Mouse (Mus musculus): ENCODE measurements around the gene Veph1. TPM values are rescaled to one million over a fixed set of nuclear protein-coding genes. Genes with fewer than 3 reads are reported as not detected.

Veph1 gene
- polyA plus RNA-seq, 1 experiment = not detected

GRCm38 (mm10) chr3:66081363-66081736 lies 215.3 kb downstream of the Veph1 start:
- Histone ChIP-seq H3K4me3 (ENCODE audit: low read depth, low read length) (no peak overlapping the region), H3K36me3 (ENCODE audit: control insufficient read depth, insufficient read depth, low read length) (no peaks in the 10 kb centered on the region), H3K4me1 (ENCODE audit: control insufficient read depth, insufficient read depth, insufficient read length, low read length) (no peaks in the 10 kb centered on the region), H3K27ac (ENCODE audit: insufficient read depth, low read depth, low read length) (no peak overlapping the region), H3K27me3 (ENCODE audit: control insufficient read depth, insufficient read depth, low read length) (no peaks in the 10 kb centered on the region)
- 74% methylated on average over 3 of the region's 3 CpGs for WGBS
- TF ChIP-seq CTCF (IDR thresholded peaks at IDR 0.05; ENCODE audit: extremely low read depth, insufficient read length, insufficient replicate concordance, low read depth, low read length) (no peak), POLR2A (IDR thresholded peaks at IDR 0.05; ENCODE audit: low read depth, low read length) (no peak)

- TF ChIP-seq CTCF (IDR thresholded peaks at IDR 0.05; ENCODE audit: extremely low read depth, insufficient read length, insufficient replicate concordance, low read depth, low read length) (no peak), POLR2A (IDR thresholded peaks at IDR 0.05; ENCODE audit: low read depth, low read length) (no peak)
- WGBS = 59% methylated on average over 4 of the region's 4 CpGs
- H3K4me1 ChIP-seq (ENCODE audit: control insufficient read depth, insufficient read depth, insufficient read length, low read length) = no peaks in the 10 kb centered on the region
These were observed 215.8 kb downstream of the Veph1 start for GRCm38 (mm10) chr3:66080631-66081362.

GRCm38 (mm10) chr3:66079886-66080285 lies 216.8 kb downstream of the Veph1 start:
- Histone ChIP-seq H3K4me3 (ENCODE audit: low read depth, low read length) (no peak overlapping the region), H3K36me3 (ENCODE audit: control insufficient read depth, insufficient read depth, low read length) (no peaks in the 10 kb centered on the region), H3K27me3 (ENCODE audit: control insufficient read depth, insufficient read depth, low read length) (no peaks in the 10 kb centered on the region), H3K27ac (ENCODE audit: insufficient read depth, low read depth, low read length) (no peak overlapping the region), H3K4me1 (ENCODE audit: control insufficient read depth, insufficient read depth, insufficient read length, low read length) (no peaks in the 10 kb centered on the region)
- TF ChIP-seq CTCF (IDR thresholded peaks at IDR 0.05; ENCODE audit: extremely low read depth, insufficient read length, insufficient replicate concordance, low read depth, low read length) (no peak), POLR2A (IDR thresholded peaks at IDR 0.05; ENCODE audit: low read depth, low read length) (no peak)
- WGBS = 74% methylated on average over 4 of the region's 4 CpGs

More at GRCm38 (mm10) chr3:66080631-66081362, 215.8 kb downstream of the Veph1 start:
- Histone ChIP-seq H3K27me3 (ENCODE audit: control insufficient read depth, insufficient read depth, low read length) (no peaks in the 10 kb centered on the region), H3K27ac (ENCODE audit: insufficient read depth, low read depth, low read length) (no peak overlapping the region), H3K4me3 (ENCODE audit: low read depth, low read length) (no peak overlapping the region), H3K36me3 (ENCODE audit: control insufficient read depth, insufficient read depth, low read length) (no peaks in the 10 kb centered on the region)

- Histone ChIP-seq H3K4me1 (ENCODE audit: control insufficient read depth, insufficient read depth, insufficient read length, low read length) (no peaks in the 10 kb centered on the region), H3K27me3 (ENCODE audit: control insufficient read depth, insufficient read depth, low read length) (no peaks in the 10 kb centered on the region), H3K27ac (ENCODE audit: insufficient read depth, low read depth, low read length) (no peak overlapping the region), H3K4me3 (ENCODE audit: low read depth, low read length) (no peak overlapping the region), H3K36me3 (ENCODE audit: control insufficient read depth, insufficient read depth, low read length) (no peaks in the 10 kb centered on the region)
- TF ChIP-seq POLR2A (IDR thresholded peaks at IDR 0.05; ENCODE audit: low read depth, low read length) = no peak
- TF ChIP-seq CTCF (IDR thresholded peaks at IDR 0.05; ENCODE audit: extremely low read depth, insufficient read length, insufficient replicate concordance, low read depth, low read length) = no peak
- WGBS = 31% methylated on average over 6 of the region's 6 CpGs
These were observed 217.6 kb downstream of the Veph1 start for GRCm38 (mm10) chr3:66078898-66079537.

- no peak overlapping the region for H3K27ac ChIP-seq (ENCODE audit: insufficient read depth, low read depth, low read length)
- H3K27me3 ChIP-seq (ENCODE audit: control insufficient read depth, insufficient read depth, low read length) = no peaks in the 10 kb centered on the region
- TF ChIP-seq CTCF (IDR thresholded peaks at IDR 0.05; ENCODE audit: extremely low read depth, insufficient read length, insufficient replicate concordance, low read depth, low read length) = no peak
- no peak for TF ChIP-seq POLR2A (IDR thresholded peaks at IDR 0.05; ENCODE audit: low read depth, low read length)
- 84% methylated on average over 23 of the region's 23 CpGs for WGBS
- H3K36me3 ChIP-seq (ENCODE audit: control insufficient read depth, insufficient read depth, low read length) = no peaks in the 10 kb centered on the region
- no peaks in the 10 kb centered on the region for H3K4me1 ChIP-seq (ENCODE audit: control insufficient read depth, insufficient read depth, insufficient read length, low read length)
- H3K4me3 ChIP-seq (ENCODE audit: low read depth, low read length) = no peak overlapping the region
These were observed 218.5 kb downstream of the Veph1 start for GRCm38 (mm10) chr3:66078026-66078721.

GRCm38 (mm10) chr3:66070274-66070673 lies 226.4 kb downstream of the Veph1 start:
- no peak overlapping the region for H3K27ac ChIP-seq (ENCODE audit: insufficient read depth, low read depth, low read length)
- H3K4me1 ChIP-seq (ENCODE audit: control insufficient read depth, insufficient read depth, insufficient read length, low read length) = no peaks in the 10 kb centered on the region
- H3K4me3 ChIP-seq (ENCODE audit: low read depth, low read length) = no peak overlapping the region
- no peaks in the 10 kb centered on the region for H3K36me3 ChIP-seq (ENCODE audit: control insufficient read depth, insufficient read depth, low read length)
- TF ChIP-seq POLR2A (IDR thresholded peaks at IDR 0.05; ENCODE audit: low read depth, low read length) = no peak
- no peak for TF ChIP-seq CTCF (IDR thresholded peaks at IDR 0.05; ENCODE audit: extremely low read depth, insufficient read length, insufficient replicate concordance, low read depth, low read length)
- no peaks in the 10 kb centered on the region for H3K27me3 ChIP-seq (ENCODE audit: control insufficient read depth, insufficient read depth, low read length)
- WGBS = 96% methylated on average over 1 of the region's 1 CpGs

GRCm38 (mm10) chr3:66063881-66064280 lies 232.8 kb downstream of the Veph1 start:
- TF ChIP-seq CTCF (IDR thresholded peaks at IDR 0.05; ENCODE audit: extremely low read depth, insufficient read length, insufficient replicate concordance, low read depth, low read length) = no peak
- no peak for TF ChIP-seq POLR2A (IDR thresholded peaks at IDR 0.05; ENCODE audit: low read depth, low read length)
- Histone ChIP-seq H3K4me3 (ENCODE audit: low read depth, low read length) (no peak overlapping the region), H3K36me3 (ENCODE audit: control insufficient read depth, insufficient read depth, low read length) (no peaks in the 10 kb centered on the region), H3K27me3 (ENCODE audit: control insufficient read depth, insufficient read depth, low read length) (no peaks in the 10 kb centered on the region), H3K4me1 (ENCODE audit: control insufficient read depth, insufficient read depth, insufficient read length, low read length) (no peaks in the 10 kb centered on the region), H3K27ac (ENCODE audit: insufficient read depth, low read depth, low read length) (no peak overlapping the region)
- WGBS = 40% methylated on average over 6 of the region's 6 CpGs
